Mouse (Mus musculus) heart, embryonic 10.5 days (tissue): ENCODE results near the gene Haus8. TPM values are rescaled to one million over a fixed set of nuclear protein-coding genes. Genes with fewer than 3 reads are reported as not detected.

Source experiments
- polyA plus RNA-seq: library from polyadenylated mRNA; unstranded; fragments of >200 nt; fragmentation: Nextera tagmentation; extraction: Ambion mirVana; gene quantifications from 2 replicates; pipeline ENCODE4 v1.2.1, GENCODE M21; 2016

Haus8 gene
- polyA plus RNA-seq, 1 experiment from 2014 or later, result 82.8 TPM

Other genes starting within 250 kb of the Haus8 start
- 23.0 and 26.7 TPM in 2 replicates for gene Myo9b, start 220 bp downstream of the Haus8 start, polyA plus RNA-seq
- gene Use1, start 93.9 kb upstream of the Haus8 start, polyA plus RNA-seq, result 68.7 and 79.5 TPM in 2 replicates
- gene Ocel1, start 98.4 kb upstream of the Haus8 start, polyA plus RNA-seq, result 3.9 and 4.2 TPM in 2 replicates
- 48.4 and 79.0 TPM in 2 replicates for gene Nr2f6, start 109.0 kb upstream of the Haus8 start, polyA plus RNA-seq
- 6.1 and 7.9 TPM in 2 replicates for gene Ushbp1, start 122.9 kb upstream of the Haus8 start, polyA plus RNA-seq
- 101 and 111 TPM in 2 replicates for gene Babam1, start 123.9 kb upstream of the Haus8 start, polyA plus RNA-seq
- gene Ankle1, start 133.1 kb upstream of the Haus8 start, polyA plus RNA-seq, result 33.8 and 35.9 TPM in 2 replicates
- 34.5 and 41.5 TPM in 2 replicates for gene Abhd8, start 190.7 kb upstream of the Haus8 start, polyA plus RNA-seq
- gene Mrpl34, start 192.0 kb upstream of the Haus8 start, polyA plus RNA-seq, result 172 and 181 TPM in 2 replicates
- 107 and 128 TPM in 2 replicates for gene Dda1, start 196.3 kb upstream of the Haus8 start, polyA plus RNA-seq
- 0.73 and 2.7 TPM in 2 replicates for gene Ano8, start 213.0 kb upstream of the Haus8 start, polyA plus RNA-seq
- 13.2 and 14.7 TPM in 2 replicates for gene Gtpbp3, start 215.2 kb upstream of the Haus8 start, polyA plus RNA-seq
- 174 and 198 TPM in 2 replicates for gene Plvap, start 238.8 kb upstream of the Haus8 start, polyA plus RNA-seq